Mouse (Mus musculus) thymus, adult 2 months (tissue): ENCODE results near the gene Tnfrsf12a. TPM values are rescaled to one million over a fixed set of nuclear protein-coding genes. Genes with fewer than 3 reads are reported as not detected.

Experiments
- DNase-seq: peaks from one replicate; pipeline ENCODE4 v3.0.0; 2021
- H3K27ac ChIP-seq: fragments of 200-500 bp; 2 replicates; pipeline ENCODE4 v1.5.1; 2012; ENCODE audit warnings: low read length, control low read depth; ENCODE audit not compliant: control insufficient read depth, insufficient read depth
- H3K27me3 ChIP-seq: fragments of 200-500 bp; 2 replicates; pipeline ENCODE4 v1.6.1; 2012; ENCODE audit warnings: mild to moderate bottlenecking, low read length, moderate library complexity, mixed read lengths; ENCODE audit not compliant: control insufficient read depth, insufficient read depth
- H3K36me3 ChIP-seq: fragments of 200-500 bp; 2 replicates; pipeline ENCODE4 v1.6.1; 2012; ENCODE audit warnings: mild to moderate bottlenecking, low read length, moderate library complexity; ENCODE audit not compliant: control insufficient read depth, insufficient read depth
- H3K4me1 ChIP-seq: fragments of 200-500 bp; replicated peaks from 2 replicates; pipeline ENCODE4 v1.6.1; 2012; ENCODE audit warnings: low read length; ENCODE audit not compliant: control insufficient read depth, insufficient read depth
- H3K4me3 ChIP-seq: fragments of 200-500 bp; 2 replicates; pipeline ENCODE4 v1.5.1; 2012; ENCODE audit warnings: mild to moderate bottlenecking, low read length, control low read depth, moderate library complexity; ENCODE audit not compliant: control insufficient read depth, insufficient read depth
- CTCF ChIP-seq: fragments of 200-500 bp; IDR thresholded peaks from 2 replicates; pipeline ENCODE4 v1.5.1; 2012; ENCODE audit warnings: mild to moderate bottlenecking, control low read depth, low read length, moderate library complexity, borderline replicate concordance; ENCODE audit not compliant: control insufficient read depth, poor library complexity, insufficient read depth; ENCODE audit errors: extremely low read depth
- POLR2A ChIP-seq: fragments of 200-500 bp; IDR thresholded peaks from 2 replicates; pipeline ENCODE4 v1.6.1; 2012; ENCODE audit warnings: mild to moderate bottlenecking, low read length, control low read depth, moderate library complexity; ENCODE audit not compliant: control insufficient read depth, poor library complexity, insufficient read depth; ENCODE audit errors: extremely low read depth
- WGBS: fragments of 180-500 bp; shearing (Covaris S2); methylation state at CpG from one replicate; pipeline ENCODE4 v1.1.7; 2018; 5-methylcytosine and 5-hydroxymethylcytosine counted together
- polyA plus RNA-seq: library from polyadenylated mRNA; depleted of rRNA; stranded (reverse); fragments of >200 nt; gene quantifications from 2 replicates; pipeline ENCODE4 v1.2.3, GENCODE M21; 2012

Gene Tnfrsf12a
- polyA plus RNA-seq, 1 experiment = 10.2 TPM

DNA sequence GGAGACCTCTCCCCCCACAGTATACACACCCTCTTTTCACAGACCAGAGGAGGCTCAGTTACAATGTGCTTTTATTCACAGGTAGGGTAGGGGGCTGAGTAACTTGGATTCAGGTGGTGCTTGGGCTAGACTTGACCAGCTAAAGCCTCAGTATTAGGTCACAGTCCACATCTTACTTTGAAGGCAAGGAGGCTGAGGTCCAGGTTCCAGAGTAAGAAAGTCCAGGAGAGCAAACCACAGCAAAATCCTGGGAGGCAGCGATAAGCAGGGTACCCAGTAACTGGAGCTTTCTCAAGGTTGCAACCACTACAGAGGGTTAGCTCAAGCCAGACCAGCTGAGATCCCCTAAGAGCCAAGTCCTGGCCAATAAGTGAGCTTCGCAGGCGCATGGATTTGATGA is 5.3 kb upstream of the Tnfrsf12a start:
- peaks cover 7% of the 10 kb centered on the region; the same call in 1 of the 2 replicates for H3K27me3 ChIP-seq
- WGBS = 94% methylated on average over 3 of the region's 3 CpGs
- no peak overlapping the region for H3K4me3 ChIP-seq
- no peaks in the 10 kb centered on the region for H3K36me3 ChIP-seq
- peaks cover 3% of the 10 kb centered on the region for H3K4me1 ChIP-seq
- DNase-seq = no peak
- TF ChIP-seq POLR2A (no peak), CTCF (no peak)
- no peak overlapping the region for H3K27ac ChIP-seq

DNA sequence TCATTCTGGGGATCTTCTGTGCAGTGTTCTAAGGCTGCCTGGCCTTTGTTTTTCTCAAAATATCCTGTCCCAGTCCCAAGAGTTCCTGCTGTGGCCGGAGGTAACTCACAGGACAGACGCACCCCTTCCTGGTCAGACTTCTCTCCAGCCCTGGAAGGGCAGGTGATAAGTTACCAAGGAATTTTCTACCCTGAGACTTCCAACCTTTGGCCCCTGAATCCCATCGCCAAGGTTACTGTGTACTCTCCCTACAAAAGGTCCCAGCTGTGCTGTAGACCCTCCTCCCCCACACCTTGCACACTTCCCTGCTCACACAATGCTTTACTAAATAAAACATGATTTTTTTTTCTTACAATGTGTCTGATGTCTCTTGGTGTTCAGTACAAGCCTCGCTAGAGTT is 4.8 kb upstream of the Tnfrsf12a start:
- no peak for TF ChIP-seq POLR2A
- no peak for TF ChIP-seq CTCF
- Histone ChIP-seq H3K4me3 (no peak overlapping the region), H3K36me3 (no peaks in the 10 kb centered on the region), H3K27ac (no peak overlapping the region), H3K4me1 (peaks cover 3% of the 10 kb centered on the region), H3K27me3 (peaks cover 7% of the 10 kb centered on the region; the same call in 1 of the 2 replicates)
- no peak for DNase-seq
- 85% methylated on average over 4 of the region's 4 CpGs for WGBS

DNA sequence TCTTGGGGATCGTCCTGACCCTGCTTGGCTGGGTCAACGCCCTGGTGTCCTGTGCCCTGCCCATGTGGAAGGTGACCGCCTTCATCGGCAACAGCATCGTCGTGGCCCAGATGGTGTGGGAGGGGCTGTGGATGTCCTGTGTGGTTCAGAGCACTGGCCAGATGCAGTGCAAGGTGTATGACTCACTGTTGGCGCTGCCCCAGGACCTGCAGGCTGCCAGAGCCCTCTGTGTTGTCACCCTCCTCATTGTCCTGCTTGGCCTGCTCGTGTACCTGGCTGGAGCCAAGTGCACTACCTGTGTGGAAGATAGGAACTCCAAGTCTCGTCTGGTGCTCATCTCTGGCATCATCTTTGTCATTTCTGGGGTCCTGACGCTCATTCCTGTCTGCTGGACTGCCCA is 3.8 kb upstream of the Tnfrsf12a start:
- peaks cover 13% of the 10 kb centered on the region for H3K4me1 ChIP-seq
- H3K27me3 ChIP-seq = peaks cover 9% of the 10 kb centered on the region; the same call in 1 of the 2 replicates
- H3K27ac ChIP-seq = no peak overlapping the region
- DNase-seq = no peak
- no peak for TF ChIP-seq CTCF
- no peak for TF ChIP-seq POLR2A
- H3K36me3 ChIP-seq = no peaks in the 10 kb centered on the region
- WGBS = 80% methylated on average over 10 of the region's 10 CpGs
- no peak overlapping the region for H3K4me3 ChIP-seq

DNA sequence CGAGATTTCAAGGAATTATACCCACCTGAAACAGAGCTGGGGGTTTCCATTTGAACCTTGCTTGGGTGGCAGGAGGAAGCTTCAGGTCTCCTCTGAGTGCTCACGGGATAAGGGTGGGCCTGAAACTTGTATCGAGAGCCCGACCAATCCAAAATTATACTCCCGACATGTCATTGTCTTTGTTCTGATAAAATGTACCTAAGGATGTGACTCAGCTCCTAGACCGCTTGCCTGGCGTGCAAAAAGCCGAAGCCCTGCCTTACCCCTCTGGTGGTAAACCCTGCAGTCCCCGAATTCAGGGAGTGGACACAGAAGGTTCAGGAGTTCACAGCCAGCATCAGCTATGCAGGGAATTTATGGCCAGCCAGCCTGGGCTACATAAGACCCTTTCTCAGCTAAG is 3.1 kb upstream of the Tnfrsf12a start:
- H3K27me3 ChIP-seq = peaks cover 9% of the 10 kb centered on the region; the same call in 1 of the 2 replicates
- no peak overlapping the region for H3K27ac ChIP-seq
- WGBS = 88% methylated on average over 9 of the region's 9 CpGs
- H3K36me3 ChIP-seq = no peaks in the 10 kb centered on the region
- H3K4me1 ChIP-seq = peaks cover 19% of the 10 kb centered on the region
- TF ChIP-seq POLR2A (no peak), CTCF (no peak)
- no peak for DNase-seq
- no peak overlapping the region for H3K4me3 ChIP-seq

DNA sequence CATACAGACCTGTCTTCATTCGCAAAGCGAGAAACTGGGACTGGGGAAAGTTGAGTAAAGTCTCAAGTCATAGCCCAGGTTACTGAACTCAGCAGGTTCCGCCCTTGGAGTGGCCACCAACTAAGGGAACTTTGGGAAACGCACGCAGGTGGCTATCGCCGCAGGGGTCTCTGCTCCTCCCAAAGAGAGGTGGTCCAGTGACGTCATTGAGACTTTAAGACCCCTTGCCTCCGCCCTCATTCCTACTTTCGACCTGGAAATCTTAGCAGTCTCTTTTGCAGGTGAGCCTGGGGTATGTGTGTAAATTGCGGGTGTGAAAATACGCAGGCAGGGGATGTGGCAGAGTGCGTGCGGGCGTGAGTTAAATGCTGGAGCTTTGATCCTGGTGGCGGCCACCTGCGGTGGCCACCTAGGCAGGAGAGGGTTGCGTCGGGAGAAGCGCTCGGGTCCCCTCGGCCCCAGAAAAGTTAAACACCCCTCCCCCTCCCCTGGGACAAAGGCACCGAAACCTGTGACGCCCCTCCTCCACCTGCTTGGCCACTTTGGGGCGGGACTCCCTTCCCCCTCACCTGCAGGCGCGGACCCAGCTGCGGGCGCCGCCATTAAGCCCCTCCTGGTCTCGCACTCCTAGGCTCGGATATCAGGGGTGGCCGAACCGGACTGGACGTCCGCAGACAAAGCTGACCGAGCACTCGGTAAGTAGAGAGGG is 2.0 kb upstream of the Tnfrsf12a start, which contains the start of gene Cldn6:
Gene Cldn6, plus strand, starts transcription at position 123 of the 709 bp plus-strand sequence.
- no peak for DNase-seq
- Histone ChIP-seq H3K36me3 (no peaks in the 10 kb centered on the region), H3K27ac (no peak within 1 kb of the TSS), H3K27me3 (peaks cover 9% of the 10 kb centered on the region; the same call in 1 of the 2 replicates), H3K4me3 (no peak within 1 kb of the TSS), H3K4me1 (peaks cover 19% of the 10 kb centered on the region)
- 21% methylated on average over 38 of the region's 38 CpGs for WGBS
- TF ChIP-seq CTCF = no peak
- no peak for TF ChIP-seq POLR2A

DNA sequence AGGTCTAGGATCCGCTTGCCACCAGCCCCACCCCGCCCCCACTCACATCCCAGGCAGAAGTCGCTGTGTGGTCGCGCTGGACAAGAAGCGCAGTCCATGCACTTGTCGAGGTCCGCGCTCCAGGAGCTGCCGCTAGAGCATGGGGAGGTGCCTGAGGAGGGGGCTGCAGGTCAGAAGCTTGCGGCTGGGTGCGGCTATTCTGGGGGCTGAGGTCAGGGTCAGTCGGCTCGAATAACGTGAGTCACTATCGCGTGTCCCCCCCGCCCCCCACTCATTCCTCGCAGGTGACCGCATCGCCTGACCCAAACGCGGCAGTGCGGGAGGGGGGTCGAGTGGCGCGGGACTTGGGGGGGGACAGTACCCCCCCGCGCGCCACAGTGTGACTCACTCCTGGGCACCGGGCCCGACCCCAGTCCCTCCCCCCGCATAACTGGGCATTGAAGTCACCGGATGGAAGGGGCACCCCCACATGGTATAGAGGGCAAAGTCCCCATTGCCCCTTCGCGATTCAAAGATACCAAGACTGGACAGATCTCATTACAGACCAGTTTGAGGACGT is 716 bp downstream of the Tnfrsf12a start:
- under 1% methylated on average over 37 of the region's 37 CpGs for WGBS
- Histone ChIP-seq H3K36me3 (no peaks in the 10 kb centered on the region), H3K27me3 (peaks cover 9% of the 10 kb centered on the region; the same call in 1 of the 2 replicates), H3K4me1 (peaks cover 24% of the 10 kb centered on the region), H3K27ac (no peak overlapping the region), H3K4me3 (peak overlapping the region; percentile 74)
- peak; percentile 35 for DNase-seq
- TF ChIP-seq CTCF (no peak), POLR2A (no peak)
